Mouse (Mus musculus): Measurements from ENCODE around the gene Triap1. TPM values are rescaled to one million over a fixed set of nuclear protein-coding genes. Genes with fewer than 3 reads are reported as not detected.

Triap1 gene
- polyA plus RNA-seq (2017; shearing (Covaris generic)) = 33.6 TPM

DNA sequence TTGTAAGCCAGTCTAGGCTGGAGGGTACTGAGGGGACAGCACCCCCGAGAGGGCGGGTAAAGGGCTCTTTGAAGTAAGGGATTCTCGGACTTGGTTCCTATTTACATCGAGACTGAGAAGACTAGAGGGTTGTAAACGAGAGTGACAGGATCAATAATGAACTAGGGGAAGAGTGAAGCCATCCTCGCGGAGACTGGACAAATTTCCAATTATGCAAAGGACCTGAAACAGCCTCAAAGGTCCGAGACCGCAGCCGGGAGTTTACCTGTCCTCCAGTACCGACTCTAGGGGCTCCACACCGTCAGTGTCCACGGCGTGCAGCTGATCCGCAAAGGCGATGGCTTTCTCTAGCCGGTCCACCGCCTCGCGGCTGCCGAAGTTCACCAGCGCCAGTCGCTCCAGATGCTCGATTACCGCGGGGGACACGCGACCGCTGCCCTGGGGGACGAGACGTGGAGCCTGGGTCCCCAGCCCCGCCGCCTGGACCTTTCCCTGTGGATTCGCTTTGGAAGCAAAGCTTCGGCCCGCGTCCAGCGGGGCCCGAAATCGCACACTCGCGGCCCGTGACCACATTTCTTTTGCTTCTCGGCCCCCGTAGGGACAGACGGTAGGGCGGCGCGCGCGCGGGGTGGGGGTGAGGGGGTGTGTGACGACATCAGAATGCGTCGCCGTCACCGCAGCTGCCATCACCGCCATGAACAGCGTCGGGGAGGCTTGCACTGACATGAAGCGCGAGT lies at the start of gene Triap1, which contains the start of gene Gatc:
TSS of gene Triap1 (plus strand) at position 649 of the 737 bp plus-strand sequence.
TSS of gene Gatc (minus strand) at position 602 of the 737 bp plus-strand sequence.

DNA sequence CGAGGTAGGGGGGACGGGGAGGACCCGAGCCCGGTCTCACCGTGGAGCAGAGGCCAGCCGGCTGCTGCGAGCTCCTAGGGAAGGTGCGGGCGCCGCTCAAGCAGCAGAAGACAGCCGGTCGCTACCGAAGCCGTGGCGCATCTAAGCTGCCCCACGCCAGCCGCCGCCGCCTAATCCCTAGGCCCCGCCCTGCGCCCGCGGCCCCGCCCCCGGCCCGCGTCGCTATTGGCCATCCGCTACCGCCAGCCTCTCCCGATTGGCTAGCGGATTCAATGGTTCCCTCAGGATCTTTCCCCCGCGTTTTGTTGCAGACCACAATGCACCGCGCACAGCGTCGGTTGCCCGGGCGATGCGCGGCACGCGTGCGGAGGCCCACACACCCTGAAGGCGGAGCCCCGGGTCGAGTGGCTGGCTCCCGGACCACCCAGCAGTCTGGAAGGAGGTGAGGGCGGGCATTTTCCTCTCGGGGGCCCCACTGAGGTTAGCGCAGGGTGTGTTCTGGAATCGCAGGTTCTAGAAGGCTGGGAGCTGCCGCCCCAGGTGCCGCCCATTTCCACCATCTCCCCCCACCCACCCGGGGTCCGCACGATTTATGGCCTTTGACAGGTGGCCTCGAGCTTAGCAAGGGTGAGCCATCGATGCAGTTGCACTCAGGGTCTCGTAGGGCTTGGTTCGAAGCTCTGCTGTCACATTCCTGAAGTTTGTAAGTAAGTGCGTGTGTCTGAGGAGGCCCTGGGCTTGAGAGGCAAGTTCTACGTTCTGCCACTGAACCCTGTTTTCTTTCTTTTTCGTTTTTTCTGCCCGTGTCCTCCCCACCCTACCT lies 40.0 kb upstream of the Triap1 start, which contains the start of gene Dynll1:
TSS of gene Dynll1 (minus strand) at position 208 of the 823 bp plus-strand sequence.

DNA sequence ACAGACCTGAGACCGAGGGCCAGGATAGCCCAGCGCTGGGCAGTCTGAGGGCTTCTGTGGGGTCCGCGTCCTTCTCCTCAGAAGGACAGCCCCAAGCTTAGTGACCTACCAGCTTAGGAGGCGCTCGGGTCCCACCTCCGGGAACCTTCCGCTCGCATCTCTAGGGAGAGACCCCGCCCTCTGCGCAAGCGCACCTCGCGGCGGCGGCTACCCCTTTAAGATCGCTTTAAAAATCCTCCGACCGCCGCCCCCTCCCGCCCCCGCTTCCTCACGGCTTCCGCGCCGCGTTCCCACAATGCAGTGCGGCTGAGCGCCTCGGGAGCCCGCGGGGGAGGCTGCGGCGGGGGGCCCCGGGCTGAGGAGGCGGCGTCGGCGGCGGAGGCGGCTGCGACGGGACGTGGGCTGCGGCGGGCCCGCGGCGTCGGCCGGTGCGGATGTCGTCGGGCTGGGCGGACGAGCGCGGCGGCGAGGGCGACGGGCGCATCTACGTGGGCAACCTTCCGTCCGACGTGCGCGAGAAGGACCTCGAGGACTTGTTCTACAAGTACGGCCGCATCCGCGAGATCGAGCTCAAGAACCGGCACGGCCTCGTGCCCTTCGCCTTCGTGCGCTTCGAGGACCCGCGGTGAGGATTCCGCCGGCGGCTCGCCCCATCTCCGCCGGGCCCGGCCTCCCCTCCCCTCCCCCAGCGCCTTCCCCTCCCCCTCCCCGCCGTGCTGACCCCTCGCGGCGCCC lies 14.0 kb upstream of the Triap1 start, which contains the start of gene Srsf9:
TSS of gene Srsf9 (plus strand) at position 303 of the 735 bp plus-strand sequence.

DNA sequence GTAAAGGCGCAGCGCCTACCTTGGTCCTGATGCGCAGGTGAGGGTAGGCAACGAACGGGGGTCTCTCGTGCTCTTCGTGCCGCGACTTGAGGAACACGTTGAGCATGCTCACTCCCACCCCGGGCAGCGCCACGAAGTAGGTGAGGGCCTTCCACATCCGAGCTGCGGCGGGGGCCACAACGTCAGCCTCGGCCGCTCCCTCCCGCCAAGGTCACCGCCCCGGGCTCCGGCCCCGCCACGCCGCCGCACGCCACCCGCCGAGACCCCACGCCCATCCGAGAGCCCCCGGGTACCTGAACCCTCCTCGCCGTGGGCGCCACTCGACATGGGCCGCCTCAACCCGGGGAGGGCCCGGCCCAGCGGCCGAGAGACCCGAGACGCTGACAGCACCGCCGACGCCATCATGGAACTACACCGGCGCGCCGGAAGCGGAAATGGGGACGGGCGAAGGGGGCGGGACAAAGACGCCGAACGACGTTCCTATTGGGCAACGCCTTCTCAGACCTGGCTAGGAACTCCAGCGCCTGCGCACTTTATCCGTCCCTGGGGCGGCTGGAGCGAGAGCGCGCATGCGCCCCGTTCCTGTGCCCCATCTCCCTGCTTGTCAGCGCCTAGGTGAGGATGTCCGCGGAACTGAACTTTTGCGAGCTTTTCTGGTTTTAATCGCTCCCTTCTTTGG lies 7.7 kb downstream of the Triap1 start, which contains the start of gene Cox6a1:
TSS of gene Cox6a1 (minus strand) at position 436 of the 679 bp plus-strand sequence.

Other genes with a start within 250 kb of the Triap1 start
- gene Gm10401, start 242.9 kb upstream of the Triap1 start, polyA plus RNA-seq (2017; shearing (Covaris generic)) = not detected
- 20.8 TPM for gene Acads, start 221.9 kb upstream of the Triap1 start, polyA plus RNA-seq (2017; shearing (Covaris generic))
- gene Unc119b, start 206.2 kb upstream of the Triap1 start, polyA plus RNA-seq (2017; shearing (Covaris generic)) = 38.8 TPM
- gene Mlec, start 183.0 kb upstream of the Triap1 start, polyA plus RNA-seq (2017; shearing (Covaris generic)) = 101 TPM
- gene Cabp1, start 146.8 kb upstream of the Triap1 start, polyA plus RNA-seq (2017; shearing (Covaris generic)) = not detected
- 216 TPM for gene Pop5, start 105.4 kb upstream of the Triap1 start, polyA plus RNA-seq (2017; shearing (Covaris generic))
- gene Rnf10, start 68.3 kb upstream of the Triap1 start, polyA plus RNA-seq (2017; shearing (Covaris generic)) = 168 TPM
- 44.7 TPM for gene Coq5, start 61.6 kb upstream of the Triap1 start, polyA plus RNA-seq (2017; shearing (Covaris generic))
- gene Dynll1, start 40.2 kb upstream of the Triap1 start, polyA plus RNA-seq (2017; shearing (Covaris generic)) = 316 TPM
- 72.7 TPM for gene Srsf9, start 14.0 kb upstream of the Triap1 start, polyA plus RNA-seq (2017; shearing (Covaris generic))
- 9.4 TPM for gene Gatc, start within 50 bp of the Triap1 start, polyA plus RNA-seq (2017; shearing (Covaris generic))
- gene Cox6a1, start 7.8 kb downstream of the Triap1 start, polyA plus RNA-seq (2017; shearing (Covaris generic)) = 471 TPM
- gene Msi1, start 88.4 kb downstream of the Triap1 start, polyA plus RNA-seq (2017; shearing (Covaris generic)) = 0.21 TPM
- not detected for gene Pla2g1b, start 125.0 kb downstream of the Triap1 start, polyA plus RNA-seq (2017; shearing (Covaris generic))
- 9.6 TPM for gene Sirt4, start 143.5 kb downstream of the Triap1 start, polyA plus RNA-seq (2017; shearing (Covaris generic))
- 69.9 TPM for gene Pxn, start 165.5 kb downstream of the Triap1 start, polyA plus RNA-seq (2017; shearing (Covaris generic))
- 2,659 TPM for gene Rplp0, start 218.2 kb downstream of the Triap1 start, polyA plus RNA-seq (2017; shearing (Covaris generic))
- gene Gcn1l1, start 224.0 kb downstream of the Triap1 start, polyA plus RNA-seq (2017; shearing (Covaris generic)) = 70.9 TPM